ENCODE assay signal across 19 mouse cellular contexts in the genomic region with DNA sequence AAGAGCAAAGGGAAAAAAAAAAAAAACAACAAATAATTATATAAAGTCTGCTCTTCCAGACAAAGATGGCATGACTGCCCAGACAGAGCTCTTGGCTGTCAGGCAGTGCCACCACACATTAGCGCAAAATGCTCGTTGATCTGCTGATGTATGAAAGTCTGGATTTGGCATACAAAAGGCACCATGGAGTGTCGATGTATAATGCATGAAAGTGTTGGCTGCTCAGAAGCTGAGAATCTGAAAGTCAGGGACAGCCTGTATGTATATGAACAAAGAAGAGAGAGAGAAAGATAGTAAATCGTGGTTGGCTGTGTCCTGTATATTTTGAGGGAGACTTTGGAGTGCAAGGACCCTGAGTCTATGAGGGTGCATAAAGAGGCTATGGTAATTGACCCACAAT.
DNase-seq lines count a peak whose midpoint lies in the region; ATAC-seq and TF ChIP-seq lines count a peak whose summit lies in the region.
"Had no signal": no experiment of that assay in that cellular context is flagged by ENCODE, and none has a peak within 500 bp of the region (broad histone marks: within the 10 kb centered on the region; RNA-seq: fewer than 3 reads in every experiment).

No protein-coding gene starts in this region.

- WGBS in hindbrain, embryonic 16.5 days = 48% methylated on average over 4 of the region's 4 CpGs
- 71% methylated on average over 4 of the region's 4 CpGs for WGBS in hindbrain, embryonic 12.5 days
- 37% methylated on average over 4 of the region's 4 CpGs for WGBS in hindbrain, postnatal 0 days

- no peaks in the 10 kb centered on the region for H3K27me3 ChIP-seq in hindbrain, embryonic 16.5 days (replicated peaks; ENCODE audit: control insufficient read depth, insufficient read depth, low read length)
- H3K27me3 ChIP-seq in hindbrain, embryonic 12.5 days = no peaks in the 10 kb centered on the region
- no peaks in the 10 kb centered on the region for H3K27me3 ChIP-seq in hindbrain, postnatal 0 days (ENCODE audit: insufficient read depth, low read length)
- H3K27me3 ChIP-seq: CH12.LX; hindbrain, embryonic 15.5 days; limb, embryonic 12.5 days had no signal

- ATAC-seq in hindbrain, embryonic 16.5 days = 0 out of 2 replicates have a peak, but pooled peaks have one; percentile 40
- ATAC-seq in hindbrain, embryonic 12.5 days (ENCODE audit: low FRiP score) = no peak
- peak; percentile 71; the same call in 1 of the 2 replicates for ATAC-seq in hindbrain, postnatal 0 days

- H3K4me1 ChIP-seq in hindbrain, embryonic 16.5 days (ENCODE audit: control insufficient read depth, insufficient read depth, low read depth, low read length) = no peaks in the 10 kb centered on the region
- H3K4me1 ChIP-seq in hindbrain, embryonic 12.5 days = no peaks in the 10 kb centered on the region
- H3K4me1 ChIP-seq in hindbrain, postnatal 0 days (ENCODE audit: insufficient read depth, low read length) = no peaks in the 10 kb centered on the region
- H3K4me1 ChIP-seq: hindbrain, embryonic 15.5 days; limb, embryonic 12.5 days had no signal

- DNase-seq in cerebellum, postnatal 14 days = peak; percentile 9 to 20
- no peak for DNase-seq in cerebellum, postnatal 36 days
- peak; percentile 61 for DNase-seq in hindbrain, postnatal 0 days (ENCODE audit: low spot score)
- DNase-seq in retina, embryonic 14.5 days (ENCODE audit: low spot score) = peak; percentile 8
- no peak for DNase-seq in left cerebral cortex, adult 8-10 months (ENCODE audit: low spot score in 2 of 2)
- no peak for DNase-seq in thymus, adult 18-20 months
- DNase-seq: adrenal gland, adult 2 months; cerebellum, adult 18-20 months; heart, adult 2 months; kidney, adult 11 months; right cerebral cortex, postnatal 25 days; thymus, postnatal 25 days had no signal

- TF ChIP-seq CTCF in hindbrain, postnatal 0 days (IDR thresholded peaks at IDR 0.05; ENCODE audit: low read depth) = no peak

- H3K36me3 ChIP-seq in hindbrain, embryonic 16.5 days (ENCODE audit: control insufficient read depth, insufficient read depth, low read length) = no peaks in the 10 kb centered on the region
- no peaks in the 10 kb centered on the region for H3K36me3 ChIP-seq in hindbrain, embryonic 12.5 days
- no peaks in the 10 kb centered on the region for H3K36me3 ChIP-seq in hindbrain, postnatal 0 days (ENCODE audit: insufficient read depth, low read length)
- H3K36me3 ChIP-seq: hindbrain, embryonic 15.5 days; limb, embryonic 12.5 days had no signal

- no peak overlapping the region for H3K27ac ChIP-seq in hindbrain, embryonic 16.5 days (ENCODE audit: low read depth, low read length)
- H3K27ac ChIP-seq in hindbrain, embryonic 12.5 days = no peak overlapping the region
- H3K27ac ChIP-seq in hindbrain, postnatal 0 days = no peak overlapping the region
- H3K27ac ChIP-seq: heart, adult 2 months; hindbrain, embryonic 15.5 days; kidney, postnatal 0 days; limb, embryonic 12.5 days; liver, embryonic 14.5 days had no signal

- H3K9me3 ChIP-seq in hindbrain, embryonic 16.5 days (ENCODE audit: control insufficient read depth, low read length) = no peaks in the 10 kb centered on the region
- no peaks in the 10 kb centered on the region for H3K9me3 ChIP-seq in hindbrain, embryonic 12.5 days (replicated peaks)
- no peaks in the 10 kb centered on the region for H3K9me3 ChIP-seq in hindbrain, postnatal 0 days (ENCODE audit: low read length)
- H3K9me3 ChIP-seq: hindbrain, embryonic 15.5 days; limb, embryonic 12.5 days had no signal

- no peak overlapping the region for H3K4me3 ChIP-seq in hindbrain, embryonic 16.5 days (ENCODE audit: low read length)
- no peak overlapping the region for H3K4me3 ChIP-seq in hindbrain, embryonic 12.5 days
- H3K4me3 ChIP-seq in hindbrain, postnatal 0 days (ENCODE audit: low read length) = no peak overlapping the region
- H3K4me3 ChIP-seq: heart, adult 2 months; hindbrain, embryonic 15.5 days; limb, embryonic 12.5 days had no signal

- no peak overlapping the region for H3K4me2 ChIP-seq in hindbrain, embryonic 16.5 days (ENCODE audit: low read length)
- no peak overlapping the region for H3K4me2 ChIP-seq in hindbrain, embryonic 12.5 days (replicated peaks)
- no peak overlapping the region for H3K4me2 ChIP-seq in hindbrain, postnatal 0 days (ENCODE audit: low read depth, low read length)
- H3K4me2 ChIP-seq: hindbrain, embryonic 15.5 days; limb, embryonic 12.5 days had no signal

- H3K9ac ChIP-seq in hindbrain, embryonic 16.5 days (ENCODE audit: low read depth, low read length) = no peak overlapping the region
- no peak overlapping the region for H3K9ac ChIP-seq in hindbrain, embryonic 12.5 days
- H3K9ac ChIP-seq in hindbrain, postnatal 0 days (replicated peaks; ENCODE audit: low read length) = no peak overlapping the region
- H3K9ac ChIP-seq: hindbrain, embryonic 15.5 days; limb, embryonic 12.5 days; liver, embryonic 14.5 days had no signal

Comparison
In these comparisons a context has a peak if more than half of its experiments do, and no peak if none do; other contexts are left out.
1. DNase-seq: peak in cerebellum, postnatal 14 days (2 of 2), hindbrain, postnatal 0 days (single experiment) and retina, embryonic 14.5 days (single experiment); none in cerebellum, postnatal 36 days (0 of 2), left cerebral cortex, adult 8-10 months (0 of 2) and thymus, adult 18-20 months (0 of 2).